Mouse (Mus musculus) neural tube, embryonic 12.5 days (tissue): Measurements from ENCODE around the gene Olfr1167. TPM values are rescaled to one million over a fixed set of nuclear protein-coding genes. Genes with fewer than 3 reads are reported as not detected.
"Not testable (repeated sequence)": the region's sequence is repeated elsewhere in the genome, so short reads cannot be mapped to it uniquely, and the experiment has no call there.

Experiments
- ATAC-seq: fragments of 200-750 bp; cut with Nextera tagmentation; 2 replicates; pipeline ENCODE4 v1.8.0; 2017; ENCODE audit warnings: low read depth, mild to moderate bottlenecking, moderate TSS enrichment, moderate library complexity; ENCODE audit not compliant: low FRiP score
- H3K27ac ChIP-seq: fragments of 300-500 bp; sonication (generic); 2 replicates; pipeline ENCODE4 v1.5.1; 2016
- H3K27me3 ChIP-seq: fragments of 300-500 bp; sonication (generic); replicated peaks from 2 replicates; pipeline ENCODE4 v1.6.1; 2016; ENCODE audit warnings: mild to moderate bottlenecking
- H3K36me3 ChIP-seq: fragments of 300-500 bp; sonication (generic); 2 replicates; pipeline ENCODE4 v1.6.1; 2016; ENCODE audit warnings: mild to moderate bottlenecking
- H3K4me1 ChIP-seq: fragments of 300-500 bp; sonication (generic); 2 replicates; pipeline ENCODE4 v1.6.1; 2016
- H3K4me2 ChIP-seq: fragments of 300-500 bp; sonication (generic); replicated peaks from 2 replicates; pipeline ENCODE4 v1.6.1; 2016; ENCODE audit warnings: mild to moderate bottlenecking
- H3K4me3 ChIP-seq: fragments of 300-500 bp; sonication (generic); 2 replicates; pipeline ENCODE4 v1.5.1; 2016
- H3K9ac ChIP-seq: fragments of 300-500 bp; sonication (generic); 2 replicates; pipeline ENCODE4 v1.6.1; 2016; ENCODE audit warnings: mild to moderate bottlenecking
- H3K9me3 ChIP-seq: fragments of 300-500 bp; sonication (generic); 2 replicates; pipeline ENCODE4 v1.6.1; 2016; ENCODE audit warnings: mild to moderate bottlenecking
- WGBS: fragments of 180-500 bp; shearing (Covaris S2); methylation state at CpG from one replicate; pipeline ENCODE4 v1.1.7; 2016; 5-methylcytosine and 5-hydroxymethylcytosine counted together
- polyA plus RNA-seq: library from polyadenylated mRNA; unstranded; fragments of >200 nt; fragmentation: Nextera tagmentation; extraction: Ambion mirVana; gene quantifications from 2 replicates; pipeline ENCODE4 v1.2.1, GENCODE M21; 2016

Olfr1167 gene
- polyA plus RNA-seq, result not detected in 2 replicates

DNA sequence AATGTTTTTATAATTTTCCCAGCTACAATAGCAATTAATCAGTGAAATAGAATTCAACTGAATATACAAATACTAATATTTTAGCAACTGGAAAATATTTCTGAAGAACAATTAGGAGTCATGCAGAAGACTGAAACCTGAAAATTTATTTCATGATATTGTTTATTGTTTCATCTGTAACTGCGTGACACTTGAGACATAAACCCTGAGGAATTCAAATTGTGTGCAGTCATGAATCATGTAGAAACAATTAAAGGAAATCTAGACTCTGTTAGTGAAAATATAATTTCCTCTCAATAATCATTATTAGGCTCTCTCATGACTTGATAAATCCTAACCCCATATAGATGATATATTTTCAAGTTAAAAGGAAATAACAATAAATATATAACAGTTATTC lies at the start of gene Olfr1167:
Gene Olfr1167 (minus strand): TSS at position 101 of the 400 bp plus-strand sequence.
- H3K27me3 ChIP-seq, H3K36me3 ChIP-seq, ATAC-seq, H3K9me3 ChIP-seq, H3K4me2 ChIP-seq, H3K4me3 ChIP-seq, H3K27ac ChIP-seq, H3K9ac ChIP-seq, H3K4me1 ChIP-seq: not testable (repeated sequence)
- 87% methylated on average over 1 of the region's 1 CpGs for WGBS

DNA sequence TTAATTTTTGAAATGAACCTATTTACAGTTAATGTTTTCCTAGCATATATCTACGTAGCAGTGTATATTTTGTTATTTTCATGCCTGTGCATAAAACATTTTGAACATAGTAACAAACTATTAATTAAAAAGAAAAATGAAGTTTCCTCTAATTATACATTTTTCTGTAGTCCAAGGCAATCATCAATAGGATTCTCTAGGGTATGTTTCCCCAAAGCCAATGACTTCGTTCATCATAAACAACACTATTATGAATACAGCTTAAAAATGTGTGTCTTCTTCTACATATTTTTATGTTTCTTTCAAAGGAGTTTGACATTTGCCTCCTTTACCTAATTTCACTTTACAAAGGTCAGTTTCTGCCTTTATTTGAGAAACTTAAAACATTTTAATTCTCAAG lies 26.6 kb upstream of the Olfr1167 start, which contains the start of gene Olfr1168:
Gene Olfr1168 (plus strand): TSS at position 301 of the 400 bp plus-strand sequence.
- no peak within 1 kb of the TSS for H3K27ac ChIP-seq
- 90% methylated on average over 2 of the region's 2 CpGs for WGBS
- no peak for ATAC-seq
- H3K9me3 ChIP-seq, result no peaks in the 10 kb centered on the region
- no peaks in the 10 kb centered on the region for H3K4me1 ChIP-seq
- H3K4me3 ChIP-seq, result no peak within 1 kb of the TSS
- no peak within 1 kb of the TSS for H3K4me2 ChIP-seq
- no peaks in the 10 kb centered on the region for H3K27me3 ChIP-seq
- H3K9ac ChIP-seq, result no peak within 1 kb of the TSS
- no peaks in the 10 kb centered on the region for H3K36me3 ChIP-seq

DNA sequence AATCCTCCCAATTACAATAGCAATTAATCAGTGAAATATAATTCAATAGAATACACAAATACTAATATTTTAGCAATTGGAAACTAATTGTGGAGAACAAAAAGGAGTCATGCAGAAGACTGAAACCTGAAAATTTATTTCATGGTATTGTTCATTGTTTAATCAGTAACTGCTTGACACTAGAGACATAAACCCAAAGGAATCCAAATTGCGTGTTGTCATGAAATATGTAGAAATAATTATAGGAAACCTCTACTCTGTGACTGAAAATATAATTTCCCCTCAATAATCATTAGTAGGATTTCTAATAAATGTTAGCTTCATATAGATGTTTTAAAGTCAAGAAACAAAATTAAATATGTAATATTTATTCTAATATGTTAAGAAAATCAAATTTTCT lies 26.8 kb downstream of the Olfr1167 start, which contains the start of gene Olfr1166:
Gene Olfr1166 (minus strand): TSS at position 101 of the 400 bp plus-strand sequence.
- WGBS, result 87% methylated on average over 1 of the region's 1 CpGs
- no peak within 1 kb of the TSS for H3K4me2 ChIP-seq
- H3K9ac ChIP-seq, result no peak within 1 kb of the TSS
- no peaks in the 10 kb centered on the region for H3K9me3 ChIP-seq
- H3K27ac ChIP-seq, result no peak within 1 kb of the TSS
- H3K4me3 ChIP-seq, result no peak within 1 kb of the TSS
- H3K4me1 ChIP-seq, result no peaks in the 10 kb centered on the region
- no peaks in the 10 kb centered on the region for H3K27me3 ChIP-seq
- ATAC-seq, result no peak
- no peaks in the 10 kb centered on the region for H3K36me3 ChIP-seq

Other genes with a start within 250 kb of the Olfr1167 start
- gene Olfr1155, start 210.1 kb downstream of the Olfr1167 start, polyA plus RNA-seq, result not detected in 2 replicates
- gene Olfr1156, start 202.1 kb downstream of the Olfr1167 start, polyA plus RNA-seq, result not detected in 2 replicates
- gene Olfr1157, start 186.9 kb downstream of the Olfr1167 start, polyA plus RNA-seq, result not detected in 2 replicates
- gene Olfr74, start 180.5 kb downstream of the Olfr1167 start, polyA plus RNA-seq, result not detected in 2 replicates
- not detected in 2 replicates for gene Olfr1158, start 165.1 kb downstream of the Olfr1167 start, polyA plus RNA-seq
- not detected in 2 replicates for gene Olfr1160, start 146.9 kb downstream of the Olfr1167 start, polyA plus RNA-seq
- gene Olfr1161, start 132.4 kb downstream of the Olfr1167 start, polyA plus RNA-seq, result not detected in 2 replicates
- gene Olfr73, start 117.5 kb downstream of the Olfr1167 start, polyA plus RNA-seq, result not detected in 2 replicates
- not detected in 2 replicates for gene Olfr1162, start 104.1 kb downstream of the Olfr1167 start, polyA plus RNA-seq
- gene Olfr1163, start 83.4 kb downstream of the Olfr1167 start, polyA plus RNA-seq, result not detected in 2 replicates
- not detected in 2 replicates for gene Olfr1164, start 61.2 kb downstream of the Olfr1167 start, polyA plus RNA-seq
- not detected in 2 replicates for gene Olfr1166, start 26.9 kb downstream of the Olfr1167 start, polyA plus RNA-seq
- gene Olfr1168, start 26.7 kb upstream of the Olfr1167 start, polyA plus RNA-seq, result not detected in 2 replicates
- gene Olfr1170, start 73.1 kb upstream of the Olfr1167 start, polyA plus RNA-seq, result not detected in 2 replicates
- gene Olfr1173, start 124.7 kb upstream of the Olfr1167 start, polyA plus RNA-seq, result not detected in 2 replicates
- not detected in 2 replicates for gene Olfr1174-ps, start 159.9 kb upstream of the Olfr1167 start, polyA plus RNA-seq
- gene Olfr1175-ps, start 172.0 kb upstream of the Olfr1167 start, polyA plus RNA-seq, result not detected in 2 replicates
- not detected in 2 replicates for gene Olfr1176, start 181.5 kb upstream of the Olfr1167 start, polyA plus RNA-seq
- not detected in 2 replicates for gene Olfr1177-ps, start 191.3 kb upstream of the Olfr1167 start, polyA plus RNA-seq
- not detected in 2 replicates for gene Olfr1178, start 231.9 kb upstream of the Olfr1167 start, polyA plus RNA-seq